Mouse (Mus musculus): ENCODE measurements at regions not wholly inside any gene's neighbourhood (a gene's known extent, or its start where the extent isn't known, plus 50 kb on each side); places are given as distances from the start of the nearest gene placed in this dataset.

- TF ChIP-seq POLR2A (IDR thresholded peaks at IDR 0.05; ENCODE audit: borderline replicate concordance, insufficient read depth, low read length) (no peak), CTCF (IDR thresholded peaks at IDR 0.05; ENCODE audit: borderline replicate concordance, insufficient read depth, low read depth, low read length) (peak; percentile 33; the same call in 1 of the 2 replicates)
These were observed 193.1 kb upstream of the Nabp1 start for GRCm38 (mm10) chr1:51671287-51671686.
